Mouse (Mus musculus): ENCODE results near the gene 1700001L19Rik.

The 1700001L19Rik gene

GRCm38 (mm10) chr13:68597199-68597598 lies at the start of gene 1700001L19Rik:
Gene 1700001L19Rik (plus strand): TSS chr13:68597421.
- no peak for DNase-seq (ENCODE audit: low spot score)

GRCm38 (mm10) chr13:68553391-68553790 lies 43.8 kb upstream of the 1700001L19Rik start:
- DNase-seq (ENCODE audit: low spot score): peak; percentile 54

GRCm38 (mm10) chr13:68568110-68568509 lies 29.1 kb upstream of the 1700001L19Rik start:
- DNase-seq (ENCODE audit: low spot score): no peak

GRCm38 (mm10) chr13:68568548-68568947 lies 28.7 kb upstream of the 1700001L19Rik start:
- DNase-seq (ENCODE audit: low spot score): no peak

GRCm38 (mm10) chr13:68569589-68570336 lies 27.5 kb upstream of the 1700001L19Rik start:
- peak; percentile 79 for DNase-seq (ENCODE audit: low spot score)

GRCm38 (mm10) chr13:68572247-68572646 lies 25.0 kb upstream of the 1700001L19Rik start:
- DNase-seq (ENCODE audit: low spot score): no peak

- peak; percentile 54 for DNase-seq (ENCODE audit: low spot score)
Observed at GRCm38 (mm10) chr13:68572966-68573913, 24.0 kb upstream of the 1700001L19Rik start.

GRCm38 (mm10) chr13:68574398-68574797 lies 22.8 kb upstream of the 1700001L19Rik start:
- DNase-seq (ENCODE audit: low spot score): no peak

GRCm38 (mm10) chr13:68577945-68578344 lies 19.3 kb upstream of the 1700001L19Rik start:
- DNase-seq (ENCODE audit: low spot score): no peak

GRCm38 (mm10) chr13:68581086-68581740 lies 16.0 kb upstream of the 1700001L19Rik start:
- peak; percentile 22 for DNase-seq (ENCODE audit: low spot score)

GRCm38 (mm10) chr13:68581747-68582516 lies 15.3 kb upstream of the 1700001L19Rik start, which contains the start of the genes Mtrr and Fastkd3:
Gene Mtrr (minus strand): TSS chr13:68582149.
Gene Fastkd3 (plus strand): TSS chr13:68582234.
- DNase-seq (ENCODE audit: low spot score): peak; percentile 96

GRCm38 (mm10) chr13:68582517-68582780 lies 14.8 kb upstream of the 1700001L19Rik start:
- DNase-seq (ENCODE audit: low spot score): peak; percentile 42

GRCm38 (mm10) chr13:68583961-68584360 lies 13.3 kb upstream of the 1700001L19Rik start:
- DNase-seq (ENCODE audit: low spot score): no peak

GRCm38 (mm10) chr13:68585441-68585840 lies 11.8 kb upstream of the 1700001L19Rik start:
- no peak for DNase-seq (ENCODE audit: low spot score)

- DNase-seq (ENCODE audit: low spot score): no peak
Observed at GRCm38 (mm10) chr13:68588352-68588751, 8.9 kb upstream of the 1700001L19Rik start.

- DNase-seq (ENCODE audit: low spot score): peak; percentile 59
Observed at GRCm38 (mm10) chr13:68593797-68594196, 3.4 kb upstream of the 1700001L19Rik start.

GRCm38 (mm10) chr13:68597667-68598066 lies 446 bp downstream of the 1700001L19Rik start:
- no peak for DNase-seq (ENCODE audit: low spot score)

GRCm38 (mm10) chr13:68598953-68599352 lies 1.7 kb downstream of the 1700001L19Rik start:
- DNase-seq (ENCODE audit: low spot score): no peak

- peak; percentile 58 for DNase-seq (ENCODE audit: low spot score)
Observed at GRCm38 (mm10) chr13:68601184-68601583, 4.0 kb downstream of the 1700001L19Rik start.

GRCm38 (mm10) chr13:68603085-68603484 lies 5.9 kb downstream of the 1700001L19Rik start:
- DNase-seq (ENCODE audit: low spot score): no peak

GRCm38 (mm10) chr13:68605689-68606126 lies 8.5 kb downstream of the 1700001L19Rik start:
- peak; percentile 66 for DNase-seq (ENCODE audit: low spot score)

Measured in embryo, embryonic 10.5 days (tissue).